Mouse (Mus musculus) macrophage (primary cell): ENCODE results near the gene Slc27a5. TPM values are rescaled to one million over a fixed set of nuclear protein-coding genes. Genes with fewer than 3 reads are reported as not detected.

ENCODE experiments used
- H3K27ac ChIP-seq: fragments of 350-480 bp; formaldehyde crosslinking; 2 replicates; pipeline ENCODE4 v1.9.0; 2021
- H3K36me3 ChIP-seq: fragments of 350-480 bp; formaldehyde crosslinking; 2 replicates; pipeline ENCODE4 v1.9.0; 2021; ENCODE audit errors: inconsistent target
- H3K4me3 ChIP-seq: fragments of 350-480 bp; formaldehyde crosslinking; 2 replicates; pipeline ENCODE4 v1.9.0; 2021; ENCODE audit errors: inconsistent target
- H3K79me2 ChIP-seq: fragments of 350-480 bp; formaldehyde crosslinking; 2 replicates; pipeline ENCODE4 v1.9.0; 2021; ENCODE audit errors: inconsistent target
- WGBS: methylation state at CpG from one replicate; pipeline ENCODE4 v1.1.7; 2026; ENCODE audit warnings: inconsistent platforms; ENCODE audit not compliant: missing documents; 5-methylcytosine and 5-hydroxymethylcytosine counted together
- polyA plus RNA-seq: library from polyadenylated mRNA; stranded (reverse); fragments of 250-400 nt; gene quantifications from 3 replicates; pipeline ENCODE4 v1.2.4, GENCODE M21; 2018; ENCODE audit warnings: inconsistent platforms

The Slc27a5 gene
- polyA plus RNA-seq, 1 experiment from 2014 or later: not detected

DNA sequence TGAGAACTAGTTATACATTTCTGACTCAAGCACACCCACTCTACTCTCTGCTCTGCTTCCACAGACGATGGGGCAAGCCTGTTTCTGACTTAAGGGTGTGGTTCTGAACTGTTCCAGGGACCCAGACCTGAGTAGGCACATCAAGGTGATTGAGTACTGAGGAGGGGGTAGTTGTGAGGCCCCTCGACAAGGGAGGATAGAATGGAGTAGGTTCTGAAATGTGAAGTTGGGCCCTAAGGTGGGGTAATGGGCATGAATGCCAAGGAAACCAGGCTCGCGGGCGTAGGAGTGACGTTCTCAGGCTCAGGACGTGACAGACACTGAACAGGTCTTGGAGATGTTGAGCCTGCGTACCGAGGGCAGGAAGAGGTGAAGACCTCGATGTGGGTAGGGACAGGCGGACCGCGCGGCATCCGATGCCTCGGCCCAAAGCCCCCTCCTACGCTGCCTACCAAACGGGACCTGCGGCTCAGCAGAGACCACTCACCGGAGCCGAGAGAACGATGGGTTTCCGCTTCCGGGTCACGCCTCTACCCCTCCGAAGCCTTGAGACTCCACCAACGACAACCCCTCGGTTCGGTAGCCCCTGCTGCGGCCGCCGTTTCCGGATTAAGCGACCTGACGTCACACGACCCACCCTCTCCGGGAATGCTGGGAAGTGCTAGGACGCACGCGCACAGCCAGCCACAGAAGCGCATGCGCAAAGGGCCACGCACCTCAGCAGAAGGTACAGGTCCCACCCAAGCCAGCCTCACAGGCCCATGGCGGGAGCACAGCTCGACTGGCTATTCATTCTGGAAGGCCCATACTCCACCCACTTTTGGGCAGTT, 36.4 kb upstream of the Slc27a5 start, which contains the start of gene Chmp2a:
TSS of gene Chmp2a (minus strand) at position 660 of the 830 bp plus-strand sequence.
- peaks cover 51% of the 10 kb centered on the region for H3K79me2 ChIP-seq
- H3K27ac ChIP-seq: peak within 1 kb of the TSS; percentile 84
- under 1% methylated on average over 45 of the region's 45 CpGs for WGBS
- peak within 1 kb of the TSS; percentile 90 for H3K4me3 ChIP-seq
- H3K36me3 ChIP-seq: peaks cover 43% of the 10 kb centered on the region

- H3K79me2 ChIP-seq: peaks cover 51% of the 10 kb centered on the region
- H3K36me3 ChIP-seq: peaks cover 51% of the 10 kb centered on the region
- H3K27ac ChIP-seq: peak overlapping the region; percentile 84
- 44% methylated on average over 13 of the region's 13 CpGs for WGBS
- H3K4me3 ChIP-seq: peak overlapping the region; percentile 90
Observed at GRCm38 (mm10) chr7:13033451-13034147, 35.6 kb upstream of the Slc27a5 start.

DNA sequence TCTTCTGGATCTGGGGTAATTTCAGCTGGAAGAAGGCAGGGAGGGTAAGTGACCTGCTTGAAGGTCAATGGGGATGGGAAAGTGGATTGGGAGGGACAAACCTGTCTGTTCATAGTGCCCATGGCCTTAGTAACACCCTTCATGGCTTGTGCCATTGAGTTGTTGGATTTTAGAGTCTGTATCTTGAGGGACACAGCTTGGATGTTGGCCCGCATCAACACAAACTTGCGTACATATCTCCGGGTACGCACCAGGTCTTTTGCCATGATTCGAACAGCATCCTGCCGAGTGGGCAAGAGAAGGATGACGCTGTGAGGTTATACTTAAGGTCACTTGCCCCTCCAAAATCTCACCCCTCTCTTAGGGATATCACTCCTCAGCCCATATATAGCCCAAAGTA, 34.5 kb upstream of the Slc27a5 start:
- Histone ChIP-seq H3K36me3 (peaks cover 61% of the 10 kb centered on the region), H3K79me2 (peaks cover 56% of the 10 kb centered on the region), H3K27ac (no peak overlapping the region), H3K4me3 (no peak overlapping the region)
- WGBS: 95% methylated on average over 7 of the region's 7 CpGs

GRCm38 (mm10) chr7:13031983-13032382, 34.0 kb upstream of the Slc27a5 start:
- Histone ChIP-seq H3K4me3 (no peak overlapping the region), H3K27ac (no peak overlapping the region), H3K36me3 (peaks cover 67% of the 10 kb centered on the region), H3K79me2 (peaks cover 57% of the 10 kb centered on the region)
- 84% methylated on average over 2 of the region's 2 CpGs for WGBS

- H3K4me3 ChIP-seq: no peak overlapping the region
- H3K79me2 ChIP-seq: peaks cover 57% of the 10 kb centered on the region
- peaks cover 73% of the 10 kb centered on the region for H3K36me3 ChIP-seq
- 85% methylated on average over 5 of the region's 5 CpGs for WGBS
- H3K27ac ChIP-seq: no peak overlapping the region
Observed at GRCm38 (mm10) chr7:13031069-13031468, 33.1 kb upstream of the Slc27a5 start.

GRCm38 (mm10) chr7:13028986-13029385, 31.0 kb upstream of the Slc27a5 start:
- Histone ChIP-seq H3K79me2 (peaks cover 53% of the 10 kb centered on the region), H3K4me3 (no peak overlapping the region), H3K36me3 (peaks cover 64% of the 10 kb centered on the region), H3K27ac (no peak overlapping the region)
- WGBS: 94% methylated on average over 4 of the region's 4 CpGs

- peaks cover 33% of the 10 kb centered on the region for H3K79me2 ChIP-seq
- 0 out of 2 replicates have a peak overlapping the region, but pooled peaks have one; percentile 5 for H3K27ac ChIP-seq
- 50% methylated on average over 4 of the region's 4 CpGs for WGBS
- H3K4me3 ChIP-seq: peak overlapping the region; percentile 62
- peaks cover 45% of the 10 kb centered on the region for H3K36me3 ChIP-seq
Observed at GRCm38 (mm10) chr7:13025511-13026112, 27.6 kb upstream of the Slc27a5 start.

GRCm38 (mm10) chr7:13024805-13025204, 26.8 kb upstream of the Slc27a5 start:
- H3K4me3 ChIP-seq: peak overlapping the region; percentile 62
- 0 out of 2 replicates have a peak overlapping the region, but pooled peaks have one; percentile 5 for H3K27ac ChIP-seq
- H3K79me2 ChIP-seq: peaks cover 33% of the 10 kb centered on the region
- 2% methylated on average over 32 of the region's 44 CpGs for WGBS
- H3K36me3 ChIP-seq: peaks cover 37% of the 10 kb centered on the region

DNA sequence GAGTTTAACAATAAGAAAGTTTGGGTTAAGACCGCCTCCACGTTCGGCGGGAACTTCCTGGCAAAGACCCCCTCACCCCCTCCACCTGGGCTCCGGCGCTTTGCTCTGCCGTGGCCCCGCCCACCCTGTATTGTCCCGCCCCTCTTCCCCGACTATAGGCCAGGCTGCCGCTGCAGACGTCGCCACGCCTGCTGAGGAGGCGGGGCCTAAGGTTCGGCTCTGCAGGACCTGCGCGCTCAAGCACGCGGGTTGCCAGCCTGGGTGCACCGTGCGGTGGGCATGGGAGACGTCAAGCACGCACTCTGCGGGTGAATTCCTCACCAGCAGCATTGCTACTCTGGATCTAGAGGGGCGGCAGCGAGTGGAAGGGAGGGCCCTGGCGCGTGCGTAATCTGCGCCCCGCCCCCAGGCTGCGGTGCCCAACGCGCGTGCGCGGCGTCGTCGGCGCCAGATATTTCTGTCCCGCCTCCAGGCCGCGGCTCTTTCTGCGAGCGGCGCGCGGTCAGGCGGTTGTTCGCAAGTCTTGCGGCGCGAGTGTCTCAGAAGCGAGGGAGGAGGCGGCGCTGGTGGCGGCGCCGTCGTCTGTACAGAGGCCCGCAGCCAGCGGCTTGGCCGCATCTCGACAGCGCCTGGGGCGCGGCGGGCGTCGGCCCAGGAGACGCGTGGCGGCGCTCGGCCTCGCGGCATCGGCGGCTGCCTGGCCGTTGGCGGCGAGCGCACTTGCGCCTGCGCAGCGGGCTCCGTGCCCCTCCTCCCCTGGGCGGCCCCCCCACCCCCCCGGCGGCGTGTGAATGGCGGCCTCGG, 26.1 kb upstream of the Slc27a5 start:
- Histone ChIP-seq H3K4me3 (peak overlapping the region; percentile 37), H3K27ac (peak overlapping the region; percentile 62), H3K36me3 (peaks cover 30% of the 10 kb centered on the region), H3K79me2 (peaks cover 33% of the 10 kb centered on the region)
- WGBS: under 1% methylated on average over 90 of the region's 95 CpGs

- Histone ChIP-seq H3K27ac (peak overlapping the region; percentile 62), H3K79me2 (peaks cover 31% of the 10 kb centered on the region), H3K36me3 (peaks cover 18% of the 10 kb centered on the region), H3K4me3 (peak overlapping the region; percentile 37)
- 7% methylated on average over 31 of the region's 31 CpGs for WGBS
Observed at GRCm38 (mm10) chr7:13022773-13023535, 25.0 kb upstream of the Slc27a5 start.

GRCm38 (mm10) chr7:13015217-13015616, 17.2 kb upstream of the Slc27a5 start:
- no peaks in the 10 kb centered on the region for H3K36me3 ChIP-seq
- no peak overlapping the region for H3K27ac ChIP-seq
- WGBS: 83% methylated on average over 1 of the region's 1 CpGs
- H3K79me2 ChIP-seq: no peaks in the 10 kb centered on the region
- H3K4me3 ChIP-seq: no peak overlapping the region

- WGBS: 91% methylated on average over 6 of the region's 6 CpGs
- Histone ChIP-seq H3K4me3 (no peak overlapping the region), H3K27ac (no peak overlapping the region)
Observed at GRCm38 (mm10) chr7:13014275-13014839, 16.4 kb upstream of the Slc27a5 start.

DNA sequence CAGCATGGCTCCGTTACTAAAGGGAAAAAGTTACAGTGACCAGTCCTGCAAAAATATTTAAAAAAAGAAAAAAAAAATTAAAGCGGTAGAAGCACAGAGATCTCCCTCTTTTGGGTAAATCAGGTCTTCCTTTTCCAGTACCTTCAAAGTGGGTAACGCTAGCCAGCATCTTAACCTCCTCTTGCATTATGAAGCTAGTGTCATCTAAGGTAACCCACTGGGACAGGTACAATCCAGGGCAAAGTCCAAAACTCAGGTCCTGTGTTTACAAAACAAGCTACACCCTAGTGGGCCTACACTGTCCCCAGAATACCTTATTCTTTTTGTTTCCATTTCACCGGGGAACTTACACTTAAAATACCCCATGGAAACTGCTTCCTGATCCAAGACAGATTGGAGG, 15.7 kb upstream of the Slc27a5 start:
- no peak overlapping the region for H3K4me3 ChIP-seq
- no peaks in the 10 kb centered on the region for H3K36me3 ChIP-seq
- H3K79me2 ChIP-seq: peaks cover 7% of the 10 kb centered on the region
- WGBS: 91% methylated on average over 4 of the region's 4 CpGs
- H3K27ac ChIP-seq: no peak overlapping the region

More at GRCm38 (mm10) chr7:13014275-13014839, 16.4 kb upstream of the Slc27a5 start:
- no peaks in the 10 kb centered on the region for H3K36me3 ChIP-seq
- H3K79me2 ChIP-seq: no peaks in the 10 kb centered on the region
